Mouse (Mus musculus) MEL (cell line): Measurements from ENCODE around the gene Rubcn. TPM values are rescaled to one million over a fixed set of nuclear protein-coding genes. Genes with fewer than 3 reads are reported as not detected.

Experiments
- DNase-seq: peaks from one replicate; pipeline ENCODE4 v3.0.0; 2011; ENCODE audit warnings: low read depth, low spot score
- H3K27ac ChIP-seq: 2 replicates; pipeline ENCODE4 v1.5.1; 2012; ENCODE audit warnings: low read depth, mild to moderate bottlenecking, control low read depth, low read length, moderate library complexity; ENCODE audit not compliant: control insufficient read depth
- H3K27me3 ChIP-seq, 2 experiments: fragments of 150-350 bp in 1 of 2; sonication (generic) in 1 of 2; 2 replicates each; pipeline ENCODE4 v1.6.1; 2012; ENCODE audit warnings: low read length in 2 of 2, mild to moderate bottlenecking in 2 of 2, improper control_type of control experiment in 1 of 2, moderate library complexity in 1 of 2; ENCODE audit not compliant: insufficient read depth in 2 of 2, control insufficient read depth in 1 of 2
- H3K36me3 ChIP-seq, 2 experiments: 2 replicates each; pipeline ENCODE4 v1.6.1; 2012 to 2014; ENCODE audit warnings: low read length in 2 of 2, improper control_type of control experiment in 1 of 2, inconsistent platforms in 1 of 2, mild to moderate bottlenecking in 1 of 2; ENCODE audit not compliant: insufficient read depth in 2 of 2, control insufficient read depth in 1 of 2
- H3K4me1 ChIP-seq, 2 experiments: fragments of 150-350 bp in 1 of 2; sonication (generic) in 1 of 2; 2 replicates each; pipeline ENCODE4 v1.6.1; 2012; ENCODE audit warnings: low read length in 2 of 2, improper control_type of control experiment in 1 of 2, mild to moderate bottlenecking in 1 of 2; ENCODE audit not compliant: insufficient read depth in 2 of 2, control insufficient read depth in 1 of 2
- H3K4me3 ChIP-seq, 2 experiments: fragments of 150-350 bp in 1 of 2; sonication (generic) in 1 of 2; 2 replicates each; pipeline ENCODE4 v1.5.1; 2012; ENCODE audit warnings: low read depth in 2 of 2, low read length in 2 of 2, mild to moderate bottlenecking in 2 of 2, moderate library complexity in 2 of 2, control low read depth in 1 of 2, improper control_type of control experiment in 1 of 2; ENCODE audit not compliant: control insufficient read depth in 1 of 2, insufficient read depth in 1 of 2
- H3K79me2 ChIP-seq: 2 replicates; pipeline ENCODE4 v1.6.1; 2012; ENCODE audit warnings: mild to moderate bottlenecking, low read length, moderate library complexity; ENCODE audit not compliant: control insufficient read depth, poor library complexity, insufficient read depth
- H3K9ac ChIP-seq: 2 replicates; pipeline ENCODE4 v1.6.1; 2012; ENCODE audit warnings: low read depth, mild to moderate bottlenecking, control low read depth, low read length, moderate library complexity; ENCODE audit not compliant: control insufficient read depth, poor library complexity, severe bottlenecking
- H3K9me3 ChIP-seq: fragments of 150-350 bp; sonication (generic); replicated peaks from 2 replicates; pipeline ENCODE4 v1.6.1; 2012; ENCODE audit warnings: mild to moderate bottlenecking, low read length, improper control_type of control experiment, moderate library complexity; ENCODE audit not compliant: insufficient read depth
- CHD2 ChIP-seq: IDR thresholded peaks from 2 replicates; pipeline ENCODE4 v1.6.1; 2011; ENCODE audit warnings: low read length, improper control_type of control experiment
- CTCF ChIP-seq, 3 experiments: IDR thresholded peaks in 2 of 3; conservative IDR thresholded peaks in 1 of 3; 2 replicates each; pipeline ENCODE4 v1.5.1; 2011 to 2012; ENCODE audit warnings: low read length in 3 of 3, low read depth in 2 of 3, mild to moderate bottlenecking in 2 of 3, improper control_type of control experiment in 1 of 3, inconsistent platforms in 1 of 3, mixed read lengths in 1 of 3, moderate library complexity in 1 of 3; ENCODE audit not compliant: control insufficient read depth in 1 of 3, insufficient read depth in 1 of 3, poor library complexity in 1 of 3, severe bottlenecking in 1 of 3
- E2F4 ChIP-seq: IDR thresholded peaks from 2 replicates; pipeline ENCODE4 v1.6.1; 2011; ENCODE audit warnings: low read depth, low read length, improper control_type of control experiment, borderline replicate concordance
- ELF1 ChIP-seq: IDR thresholded peaks from 2 replicates; pipeline ENCODE4 v1.6.1; 2014; ENCODE audit warnings: low read depth, mild to moderate bottlenecking, inconsistent platforms, low read length, improper control_type of control experiment, moderate library complexity
- EP300 ChIP-seq, 2 experiments: IDR thresholded peaks; 2 replicates each; pipeline ENCODE4 v1.6.1; 2011; ENCODE audit warnings: improper control_type of control experiment in 2 of 2, low read length in 2 of 2, low read depth in 1 of 2, mild to moderate bottlenecking in 1 of 2
- ETS1 ChIP-seq: IDR thresholded peaks from 2 replicates; pipeline ENCODE4 v1.6.1; 2012; ENCODE audit warnings: low read depth, mild to moderate bottlenecking, inconsistent platforms, low read length, improper control_type of control experiment, moderate library complexity
- GABPA ChIP-seq: IDR thresholded peaks from 2 replicates; pipeline ENCODE4 v1.6.1; 2012; ENCODE audit warnings: low read depth, mild to moderate bottlenecking, inconsistent platforms, low read length, improper control_type of control experiment, moderate library complexity
- GATA1 ChIP-seq: IDR thresholded peaks from 2 replicates; pipeline ENCODE4 v1.6.1; 2011; ENCODE audit warnings: low read depth, low read length, improper control_type of control experiment
- HCFC1 ChIP-seq: IDR thresholded peaks from 2 replicates; pipeline ENCODE4 v1.6.1; 2012; ENCODE audit warnings: low read depth, mild to moderate bottlenecking, inconsistent platforms, low read length, improper control_type of control experiment, moderate library complexity
- JUND ChIP-seq: IDR thresholded peaks from 2 replicates; pipeline ENCODE4 v1.6.1; 2011; ENCODE audit warnings: low read depth, mild to moderate bottlenecking, improper control_type of control experiment, low read length
- MAFK ChIP-seq: IDR thresholded peaks from 2 replicates; pipeline ENCODE4 v1.6.1; 2011; ENCODE audit warnings: low read depth, mild to moderate bottlenecking, low read length, improper control_type of control experiment, borderline replicate concordance
- MAZ ChIP-seq: IDR thresholded peaks from 2 replicates; pipeline ENCODE4 v1.6.1; 2012; ENCODE audit warnings: low read depth, mild to moderate bottlenecking, inconsistent platforms, low read length, improper control_type of control experiment
- MEF2A ChIP-seq: IDR thresholded peaks from 2 replicates; pipeline ENCODE4 v1.6.1; 2014; ENCODE audit warnings: low read depth, mild to moderate bottlenecking, inconsistent platforms, low read length, improper control_type of control experiment; ENCODE audit not compliant: poor library complexity, insufficient replicate concordance, severe bottlenecking; ENCODE audit errors: extremely low read depth
- MXI1 ChIP-seq: IDR thresholded peaks from 2 replicates; pipeline ENCODE4 v1.6.1; 2011; ENCODE audit warnings: mild to moderate bottlenecking, low read depth, low read length, improper control_type of control experiment
- MYB ChIP-seq: IDR thresholded peaks from 2 replicates; pipeline ENCODE4 v1.6.1; 2011; ENCODE audit warnings: mild to moderate bottlenecking, low read depth, low read length, improper control_type of control experiment
- NELFE ChIP-seq: IDR thresholded peaks from 2 replicates; pipeline ENCODE4 v1.6.1; 2011; ENCODE audit warnings: low read depth, low read length, improper control_type of control experiment
- NRF1 ChIP-seq: IDR thresholded peaks from 2 replicates; pipeline ENCODE4 v1.6.1; 2014; ENCODE audit warnings: low read depth, mild to moderate bottlenecking, inconsistent platforms, low read length, improper control_type of control experiment, moderate library complexity; ENCODE audit not compliant: poor library complexity, insufficient read depth, severe bottlenecking
- POLR2A ChIP-seq, 2 experiments: IDR thresholded peaks; 2 replicates each; pipeline ENCODE4 v1.6.1; 2011 to 2012; ENCODE audit warnings: low read length in 2 of 2, mild to moderate bottlenecking in 2 of 2, control low read depth in 1 of 2, improper control_type of control experiment in 1 of 2, low read depth in 1 of 2, moderate library complexity in 1 of 2; ENCODE audit not compliant: control insufficient read depth in 1 of 2, insufficient read depth in 1 of 2, poor library complexity in 1 of 2
- POLR2AphosphoS2 ChIP-seq: IDR thresholded peaks from 2 replicates; pipeline ENCODE4 v1.6.1; 2011; ENCODE audit warnings: low read length, improper control_type of control experiment
- POLR2AphosphoS5 ChIP-seq: IDR thresholded peaks from 2 replicates; pipeline ENCODE4 v1.6.1; 2012; ENCODE audit warnings: low read depth, borderline replicate concordance, mild to moderate bottlenecking, inconsistent platforms, low read length, moderate library complexity, mixed read lengths
- RAD21 ChIP-seq: IDR thresholded peaks from 2 replicates; pipeline ENCODE4 v1.6.1; 2011; ENCODE audit warnings: mild to moderate bottlenecking, low read depth, low read length, improper control_type of control experiment
- RCOR1 ChIP-seq: IDR thresholded peaks from 2 replicates; pipeline ENCODE4 v1.6.1; 2012; ENCODE audit warnings: low read depth, mild to moderate bottlenecking, inconsistent platforms, low read length, improper control_type of control experiment
- SIN3A ChIP-seq: IDR thresholded peaks from 2 replicates; pipeline ENCODE4 v1.6.1; 2012; ENCODE audit warnings: low read length, improper control_type of control experiment, inconsistent platforms
- TAL1 ChIP-seq: IDR thresholded peaks from 2 replicates; pipeline ENCODE4 v1.6.1; 2012; ENCODE audit warnings: mild to moderate bottlenecking, inconsistent platforms, low read length, moderate library complexity, mixed read lengths
- TBP ChIP-seq: IDR thresholded peaks from 2 replicates; pipeline ENCODE4 v1.8.0; 2011; ENCODE audit warnings: low read depth, low read length, improper control_type of control experiment
- TCF12 ChIP-seq: IDR thresholded peaks from 2 replicates; pipeline ENCODE4 v1.6.1; 2014; ENCODE audit warnings: low read depth, mild to moderate bottlenecking, inconsistent platforms, low read length, improper control_type of control experiment, moderate library complexity
- UBTF ChIP-seq: IDR thresholded peaks from 2 replicates; pipeline ENCODE4 v1.6.1; 2012; ENCODE audit warnings: low read depth, mild to moderate bottlenecking, inconsistent platforms, low read length, improper control_type of control experiment, moderate library complexity, borderline replicate concordance; ENCODE audit not compliant: insufficient read depth
- USF2 ChIP-seq, 2 experiments: IDR thresholded peaks; 2 replicates each; pipeline ENCODE4 v1.6.1; 2011 to 2012; ENCODE audit warnings: improper control_type of control experiment in 2 of 2, low read length in 2 of 2, borderline replicate concordance in 1 of 2, inconsistent platforms in 1 of 2, low read depth in 1 of 2, mild to moderate bottlenecking in 1 of 2; ENCODE audit not compliant: insufficient read depth in 1 of 2
- ZC3H11A ChIP-seq: IDR thresholded peaks from 2 replicates; pipeline ENCODE4 v1.6.1; 2012; ENCODE audit warnings: low read depth, mild to moderate bottlenecking, inconsistent platforms, low read length, improper control_type of control experiment
- ZKSCAN1 ChIP-seq: IDR thresholded peaks from 2 replicates; pipeline ENCODE4 v1.6.1; 2012; ENCODE audit warnings: low read depth, mild to moderate bottlenecking, inconsistent platforms, low read length, improper control_type of control experiment, moderate library complexity
- ZNF384 ChIP-seq: IDR thresholded peaks from 2 replicates; pipeline ENCODE4 v1.6.1; 2012; ENCODE audit warnings: low read depth, mild to moderate bottlenecking, inconsistent platforms, low read length, improper control_type of control experiment
- polyA plus RNA-seq, 2 experiments: library from polyadenylated mRNA; stranded (reverse) in 1 of 2; unstranded in 1 of 2; fragments of >175 nt in 1 of 2; fragments of >200 nt in 1 of 2; gene quantifications; 2 replicates each; pipeline versions ENCODE4 v1.2.1 to v1.2.4; 2012; ENCODE audit warnings: low replicate concordance in 2 of 2, low read depth in 1 of 2; ENCODE audit not compliant: insufficient read length in 2 of 2, insufficient read depth in 1 of 2, missing spikeins in 1 of 2
- total RNA-seq: library from RNA; depleted of rRNA; stranded (reverse); fragments of 300-350 nt; gene quantifications from 2 replicates; pipeline ENCODE4 v1.2.3, GENCODE M21; 2012

Rubcn gene
- total and polyA plus RNA-seq, 3 experiments = 10.2 to 14.6 TPM; not detected in 1

- Histone ChIP-seq H3K4me3 (no peak overlapping the region), H3K9ac (no peak overlapping the region), H3K4me1 (no peaks in the 10 kb centered on the region), H3K9me3 (no peaks in the 10 kb centered on the region), H3K27me3 (peaks cover 11 to 13% of the 10 kb centered on the region in 2 experiments), H3K36me3 (no peaks in the 10 kb centered on the region), H3K79me2 (no peaks in the 10 kb centered on the region), H3K27ac (no peak overlapping the region)
- no peak for TF ChIP-seq POLR2AphosphoS5
- TF ChIP-seq ELF1 = no peak
- no peak for TF ChIP-seq USF2 (IDR thresholded peaks at IDR 0.05; ENCODE audit: borderline replicate concordance in 1 of 2, insufficient read depth in 1 of 2, low read depth in 1 of 2, low read length in 2 of 2)
- TF ChIP-seq MYB = no peak
- no peak for TF ChIP-seq MAFK
- TF ChIP-seq CTCF (IDR thresholded peaks at IDR 0.05 in 2 of 3, conservative IDR thresholded peaks at IDR 0.05 in 1 of 3; ENCODE audit: control insufficient read depth in 1 of 3, insufficient read depth in 1 of 3, low read depth in 2 of 3, low read length in 3 of 3, poor library complexity in 1 of 3, severe bottlenecking in 1 of 3) = no peak
- no peak for TF ChIP-seq TBP
- no peak for TF ChIP-seq TAL1
- TF ChIP-seq GATA1 = no peak
- TF ChIP-seq JUND = no peak
- TF ChIP-seq ZC3H11A = no peak
- no peak for TF ChIP-seq ETS1
- no peak for TF ChIP-seq RCOR1
- no peak for TF ChIP-seq RAD21
- no peak for TF ChIP-seq CHD2
- no peak for TF ChIP-seq MXI1
- no peak for TF ChIP-seq GABPA
- no peak for TF ChIP-seq E2F4
- TF ChIP-seq HCFC1 = no peak
- TF ChIP-seq UBTF = no peak
- no peak for DNase-seq
Measured at GRCm38 (mm10) chr16:32783324-32784062, 94.1 kb downstream of the Rubcn start.

GRCm38 (mm10) chr16:32778956-32779355 is 98.6 kb downstream of the Rubcn start:
- DNase-seq = no peak
- Histone ChIP-seq H3K9ac (no peak overlapping the region), H3K4me1 (no peaks in the 10 kb centered on the region), H3K27me3 (peaks cover 14 to 15% of the 10 kb centered on the region in 2 experiments), H3K27ac (no peak overlapping the region), H3K9me3 (no peaks in the 10 kb centered on the region), H3K4me3 (no peak overlapping the region), H3K36me3 (no peaks in the 10 kb centered on the region), H3K79me2 (no peaks in the 10 kb centered on the region)
- TF ChIP-seq POLR2AphosphoS2 = no peak
- no peak for TF ChIP-seq NELFE
- TF ChIP-seq MYB = no peak
- no peak for TF ChIP-seq TCF12
- no peak for TF ChIP-seq MEF2A
- no peak for TF ChIP-seq ELF1
- no peak for TF ChIP-seq POLR2A (IDR thresholded peaks at IDR 0.05; ENCODE audit: control insufficient read depth in 1 of 2, insufficient read depth in 1 of 2, low read depth in 1 of 2, low read length in 2 of 2, poor library complexity in 1 of 2)
- TF ChIP-seq RCOR1 = no peak
- no peak for TF ChIP-seq SIN3A
- TF ChIP-seq ZKSCAN1 = no peak
- TF ChIP-seq MAZ = no peak
- no peak for TF ChIP-seq ZNF384
- no peak for TF ChIP-seq RAD21
- no peak for TF ChIP-seq EP300 (IDR thresholded peaks at IDR 0.05; ENCODE audit: low read depth in 1 of 2, low read length in 2 of 2)
- no peak for TF ChIP-seq CHD2
- no peak for TF ChIP-seq E2F4
- no peak for TF ChIP-seq POLR2AphosphoS5
- no peak for TF ChIP-seq NRF1
- TF ChIP-seq ETS1 = no peak
